Mouse (Mus musculus) frontal cortex, postnatal 36 days (tissue): Measurements from ENCODE around the gene Asf1b.

Experiments
- DNase-seq, 2 experiments: peaks; one replicate each; pipeline ENCODE4 v3.0.0; 2022; ENCODE audit warnings: low spot score in 2 of 2

Gene Asf1b

GRCm38 (mm10) chr8:84019738-84020137 is 64.4 kb downstream of the Asf1b start:
- no peak for DNase-seq
